Mouse (Mus musculus) frontal cortex, postnatal 36 days (tissue): ENCODE measurements around the gene Bace1.
"Not testable (repeated sequence)": the region's sequence is repeated elsewhere in the genome, so short reads cannot be mapped to it uniquely, and the experiment has no call there.

Source experiments
- DNase-seq, 2 experiments: peaks; one replicate each; pipeline ENCODE4 v3.0.0; 2022; ENCODE audit warnings: low spot score in 2 of 2

Bace1 gene

GRCm38 (mm10) chr9:45838069-45838433 lies 329 bp upstream of the Bace1 start:
- DNase-seq, result no peak

GRCm38 (mm10) chr9:45839139-45839981 lies 980 bp downstream of the Bace1 start:
- DNase-seq, result no peak

GRCm38 (mm10) chr9:45839982-45840300 lies 1.6 kb downstream of the Bace1 start:
- no peak for DNase-seq

- DNase-seq, result no peak
Measured at GRCm38 (mm10) chr9:45840331-45840730, 2.0 kb downstream of the Bace1 start.

GRCm38 (mm10) chr9:45841458-45841857 lies 3.1 kb downstream of the Bace1 start:
- DNase-seq, result no peak

GRCm38 (mm10) chr9:45843007-45843406 lies 4.6 kb downstream of the Bace1 start:
- DNase-seq, result no peak

GRCm38 (mm10) chr9:45843780-45844179 lies 5.4 kb downstream of the Bace1 start:
- no peak for DNase-seq

- DNase-seq, result no peak
Measured at GRCm38 (mm10) chr9:45845541-45845940, 7.2 kb downstream of the Bace1 start.

- DNase-seq, result not testable (repeated sequence)
Measured at GRCm38 (mm10) chr9:45846176-45846575, 7.8 kb downstream of the Bace1 start.

- DNase-seq, result no peak
Measured at GRCm38 (mm10) chr9:45846891-45847460, 8.6 kb downstream of the Bace1 start.

GRCm38 (mm10) chr9:45849528-45850408 lies 11.4 kb downstream of the Bace1 start:
- DNase-seq, result peak; percentile 67 to 83

- DNase-seq, result no peak
Measured at GRCm38 (mm10) chr9:45850528-45851155, 12.3 kb downstream of the Bace1 start.

GRCm38 (mm10) chr9:45851330-45851729 lies 12.9 kb downstream of the Bace1 start:
- no peak for DNase-seq

GRCm38 (mm10) chr9:45851776-45852175 lies 13.4 kb downstream of the Bace1 start:
- no peak for DNase-seq

- no peak for DNase-seq
Measured at GRCm38 (mm10) chr9:45853695-45854094, 15.3 kb downstream of the Bace1 start.

GRCm38 (mm10) chr9:45854136-45854535 lies 15.8 kb downstream of the Bace1 start:
- no peak for DNase-seq

GRCm38 (mm10) chr9:45859364-45859763 lies 21.0 kb downstream of the Bace1 start:
- DNase-seq, result no peak

- DNase-seq, result no peak
Measured at GRCm38 (mm10) chr9:45861813-45862212, 23.4 kb downstream of the Bace1 start.

GRCm38 (mm10) chr9:45869181-45869580 lies 30.8 kb downstream of the Bace1 start:
- no peak for DNase-seq

- no peak for DNase-seq
Measured at GRCm38 (mm10) chr9:45870265-45870664, 31.9 kb downstream of the Bace1 start.

GRCm38 (mm10) chr9:45877928-45878327 lies 39.5 kb downstream of the Bace1 start:
- no peak for DNase-seq

GRCm38 (mm10) chr9:45893681-45894080 lies 55.3 kb downstream of the Bace1 start:
- no peak for DNase-seq
